Mouse (Mus musculus): ENCODE measurements around the gene Dapk3.

Dapk3 gene

GRCm38 (mm10) chr10:81240876-81241275, 58.1 kb downstream of the Dapk3 start:
- peak; percentile 57 for DNase-seq (ENCODE audit: low spot score)

- no peak for DNase-seq (ENCODE audit: low spot score)
Measured at GRCm38 (mm10) chr10:81242021-81242420, 59.2 kb downstream of the Dapk3 start.
